Mouse (Mus musculus) bone marrow, adult 2 months (tissue): ENCODE data around the gene Baz1a. TPM values are rescaled to one million over a fixed set of nuclear protein-coding genes. Genes with fewer than 3 reads are reported as not detected.

Experiments
- H3K27ac ChIP-seq: fragments of 200-500 bp; 2 replicates; pipeline ENCODE4 v1.5.1; 2012; ENCODE audit warnings: low read depth, mild to moderate bottlenecking, control low read depth, inconsistent platforms, low read length; ENCODE audit not compliant: control insufficient read depth, poor library complexity, insufficient read depth
- H3K4me1 ChIP-seq: fragments of 200-500 bp; 2 replicates; pipeline ENCODE4 v1.6.1; 2011; ENCODE audit warnings: low read length; ENCODE audit not compliant: control insufficient read depth, insufficient read depth
- H3K4me3 ChIP-seq: fragments of 200-500 bp; replicated peaks from 2 replicates; pipeline ENCODE3; 2011; ENCODE audit warnings: mild to moderate bottlenecking, low read depth, low read length, control low read depth; ENCODE audit not compliant: control insufficient read depth
- CTCF ChIP-seq: fragments of 200-500 bp; IDR thresholded peaks from 2 replicates; pipeline ENCODE4 v1.5.1; 2011; ENCODE audit warnings: low read length, control low read depth; ENCODE audit not compliant: control insufficient read depth, insufficient read depth
- POLR2A ChIP-seq: fragments of 200-500 bp; IDR thresholded peaks from 2 replicates; pipeline ENCODE4 v1.6.1; 2011; ENCODE audit warnings: low read depth, mild to moderate bottlenecking, control low read depth, low read length, borderline replicate concordance; ENCODE audit not compliant: control insufficient read depth
- WGBS: fragments of 180-500 bp; shearing (Covaris S2); methylation state at CpG from one replicate; pipeline ENCODE4 v1.1.7; 2018; 5-methylcytosine and 5-hydroxymethylcytosine counted together
- polyA plus RNA-seq: library from polyadenylated mRNA; stranded (reverse); fragments of >200 nt; gene quantifications from 2 replicates; pipeline ENCODE4 v1.2.4, GENCODE M21; 2011; ENCODE audit warnings: low replicate concordance; ENCODE audit not compliant: missing spikeins, insufficient read depth, insufficient read length

Baz1a gene
- 34.0 and 40.3 TPM in 2 replicates for polyA plus RNA-seq

DNA sequence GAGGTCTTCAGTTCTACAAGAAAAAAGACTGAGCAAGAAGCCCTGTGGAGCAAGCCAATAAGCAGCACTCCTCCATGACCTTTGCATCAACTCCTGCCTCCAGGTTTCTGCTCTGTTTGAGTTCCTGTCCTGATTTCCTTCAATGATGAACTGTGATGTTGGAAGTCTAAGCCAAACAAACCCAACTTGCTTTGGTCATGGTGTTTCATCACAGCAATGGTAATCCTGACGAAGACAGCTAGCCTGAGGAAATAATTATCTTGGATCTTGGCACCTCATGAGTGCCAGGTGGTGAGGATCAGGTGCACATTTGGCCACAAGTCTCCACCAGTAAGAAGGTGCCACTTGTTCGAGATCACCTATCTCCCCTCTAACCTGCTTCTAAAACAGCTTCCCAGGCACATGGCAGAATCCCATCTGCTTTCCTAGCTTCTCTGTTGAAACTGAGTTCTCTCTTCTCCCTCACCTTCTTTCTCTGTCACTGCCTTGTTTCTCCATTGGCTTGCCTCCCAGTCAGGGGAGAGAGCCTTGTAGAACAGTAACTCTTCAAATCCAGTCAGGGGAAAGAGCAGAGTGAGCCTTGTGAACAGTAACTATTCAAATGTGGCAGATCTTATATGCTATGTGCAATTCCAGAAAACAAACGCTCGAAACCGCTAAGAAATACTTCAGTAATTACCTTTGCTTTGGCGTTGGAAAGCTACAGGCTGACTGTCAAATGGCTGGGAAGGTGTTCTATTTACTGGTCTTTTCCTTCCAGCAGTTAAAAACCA lies at the start of gene Baz1a:
Gene Baz1a (minus strand): TSS at position 723 of the 773 bp plus-strand sequence.
- H3K27ac ChIP-seq = no peak within 1 kb of the TSS

DNA sequence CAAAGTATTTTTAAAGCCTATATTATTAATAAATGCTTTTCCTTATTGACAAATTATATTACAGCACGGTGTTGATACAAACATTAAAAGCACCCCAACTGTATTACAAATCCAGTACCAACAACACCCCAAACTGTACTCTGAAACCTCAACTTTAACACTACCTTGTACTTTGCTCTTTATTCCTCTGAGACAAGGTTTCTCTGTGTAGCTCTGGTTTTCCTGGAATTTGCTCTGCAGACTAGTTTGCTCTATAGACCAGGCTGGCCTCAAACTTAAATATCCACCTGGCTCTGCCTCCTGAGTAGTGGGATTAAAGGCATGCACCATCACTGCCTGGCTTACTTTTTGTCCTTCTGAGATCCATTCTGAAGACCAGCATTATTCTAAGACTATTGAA lies 48.0 kb upstream of the Baz1a start:
- 87% methylated on average over 1 of the region's 1 CpGs for WGBS
- H3K4me1 ChIP-seq = no peaks in the 10 kb centered on the region
- no peak overlapping the region for H3K27ac ChIP-seq
- TF ChIP-seq CTCF (no peak), POLR2A (no peak)
- no peak overlapping the region for H3K4me3 ChIP-seq

More for the DNA sequence above, at the start of gene Baz1a:
- TF ChIP-seq CTCF (no peak), POLR2A (no peak)
- Histone ChIP-seq H3K4me3 (no peak within 1 kb of the TSS), H3K4me1 (peaks cover 3% of the 10 kb centered on the region; the same call in 1 of the 2 replicates)
- WGBS = 86% methylated on average over 6 of the region's 6 CpGs

DNA sequence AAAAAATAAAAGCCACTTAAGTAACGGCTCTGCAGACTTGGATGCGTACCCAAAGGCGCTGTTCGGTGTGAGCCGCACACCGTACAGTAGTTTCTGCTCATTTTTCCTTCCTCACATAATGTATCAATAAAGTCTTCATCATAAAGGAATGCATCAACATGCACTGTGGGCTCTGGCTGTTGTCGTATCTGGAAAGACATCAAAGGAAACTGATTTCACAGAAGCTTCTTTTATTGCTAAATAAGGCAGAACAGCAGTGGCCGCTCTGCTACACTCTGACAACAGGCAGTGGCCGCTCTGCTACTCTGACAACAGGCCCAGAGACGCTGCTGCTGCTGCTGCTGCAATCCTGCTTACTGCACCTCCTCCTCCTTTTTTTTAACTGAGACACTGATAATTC lies 46.9 kb upstream of the Baz1a start:
- H3K4me1 ChIP-seq = no peaks in the 10 kb centered on the region

DNA sequence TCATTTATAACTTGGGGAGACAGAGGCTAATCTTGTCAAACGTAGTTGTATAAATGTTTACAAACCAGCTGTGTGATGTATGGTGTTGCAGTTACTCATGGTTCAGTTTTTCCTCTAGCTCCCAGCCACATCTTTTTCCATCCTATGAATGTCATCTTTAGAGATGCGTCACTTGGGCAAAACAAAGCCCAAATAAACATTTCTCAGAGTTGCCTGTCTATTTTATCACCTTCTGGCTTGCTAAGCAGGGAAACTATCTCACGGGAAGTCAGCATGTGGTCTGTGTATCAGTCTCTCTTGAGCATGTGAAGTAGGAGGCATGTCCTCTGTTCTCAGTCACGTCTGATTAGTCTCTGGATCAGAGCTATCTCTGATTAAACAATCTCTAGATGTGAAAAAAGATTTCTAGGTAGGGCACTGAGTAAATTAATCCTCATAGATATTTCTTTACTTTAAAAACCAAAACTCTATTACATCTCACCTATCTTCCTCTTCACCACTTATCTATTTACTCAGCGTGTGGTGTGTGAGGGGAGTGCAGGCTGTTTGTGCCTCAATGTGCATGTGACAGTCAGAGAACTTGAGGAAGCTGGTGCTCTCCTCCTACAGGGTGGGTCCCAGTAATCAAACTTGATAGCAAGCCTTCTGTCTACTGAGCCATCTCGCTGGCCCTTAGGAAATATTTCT lies 46.2 kb upstream of the Baz1a start:
- H3K4me3 ChIP-seq = no peak overlapping the region
- WGBS = 61% methylated on average over 6 of the region's 6 CpGs
- TF ChIP-seq CTCF (no peak), POLR2A (no peak)
- no peaks in the 10 kb centered on the region for H3K4me1 ChIP-seq
- no peak overlapping the region for H3K27ac ChIP-seq

More for the DNA sequence above, 46.9 kb upstream of the Baz1a start:
- Histone ChIP-seq H3K27ac (no peak overlapping the region), H3K4me3 (no peak overlapping the region)
- TF ChIP-seq CTCF (no peak), POLR2A (no peak)
- 81% methylated on average over 10 of the region's 10 CpGs for WGBS

DNA sequence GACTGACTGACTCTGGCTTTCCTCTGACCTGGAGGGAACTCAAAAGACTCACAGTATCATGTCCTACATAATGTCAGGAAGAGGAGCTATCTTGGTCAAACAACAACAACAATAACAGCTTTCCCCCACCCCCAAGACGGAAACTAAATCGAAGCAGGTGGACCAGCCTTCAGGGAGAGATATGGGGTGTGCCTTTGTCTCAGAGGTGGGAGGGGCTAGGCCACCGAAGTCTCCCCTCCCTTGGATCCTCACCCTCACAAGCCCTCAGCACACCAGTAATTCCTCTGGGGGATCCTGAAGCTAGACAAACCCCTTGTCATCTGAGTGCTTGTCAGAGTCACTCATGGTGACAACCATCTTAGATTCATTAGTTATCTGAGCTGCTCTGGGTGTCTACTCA lies 45.7 kb upstream of the Baz1a start:
- Histone ChIP-seq H3K4me1 (no peaks in the 10 kb centered on the region), H3K4me3 (no peak overlapping the region), H3K27ac (no peak overlapping the region)
- no peak for TF ChIP-seq POLR2A
- 61% methylated on average over 3 of the region's 3 CpGs for WGBS

DNA sequence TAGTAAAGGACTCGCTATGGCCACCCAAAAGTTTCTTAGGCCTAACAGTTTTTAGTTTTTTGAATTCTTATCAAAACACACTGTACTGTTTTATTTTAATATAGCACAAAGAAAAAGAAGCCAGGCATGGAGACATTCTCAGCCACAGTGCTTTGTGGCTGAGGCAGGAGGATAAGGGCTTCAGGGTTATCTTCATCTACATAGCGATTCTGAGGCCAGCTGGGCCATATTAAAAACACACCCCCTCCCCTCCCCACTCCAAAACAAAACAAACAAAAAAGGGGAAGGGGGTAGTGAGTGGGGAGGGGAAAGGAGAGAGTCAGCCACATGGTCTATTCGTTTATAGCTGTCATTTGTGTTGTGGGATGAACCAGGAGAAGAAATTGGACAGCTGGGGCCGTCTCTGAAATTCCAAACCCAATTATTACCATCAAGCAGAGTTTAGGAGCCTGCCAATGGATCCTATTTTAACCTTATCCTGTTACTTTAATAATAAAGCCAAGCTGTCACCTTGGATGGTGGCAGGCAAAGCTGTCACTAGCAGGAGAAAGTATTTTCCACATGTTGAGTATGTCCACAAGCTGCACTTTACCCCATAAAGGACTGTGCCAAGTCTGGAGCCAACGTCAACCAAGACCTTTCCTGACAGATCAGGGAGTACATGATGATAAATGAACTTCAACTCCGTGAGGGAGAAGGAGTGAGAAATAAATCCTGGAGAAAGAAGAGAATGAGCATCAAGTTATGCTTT lies 44.9 kb upstream of the Baz1a start:
- no peak overlapping the region for H3K27ac ChIP-seq

DNA sequence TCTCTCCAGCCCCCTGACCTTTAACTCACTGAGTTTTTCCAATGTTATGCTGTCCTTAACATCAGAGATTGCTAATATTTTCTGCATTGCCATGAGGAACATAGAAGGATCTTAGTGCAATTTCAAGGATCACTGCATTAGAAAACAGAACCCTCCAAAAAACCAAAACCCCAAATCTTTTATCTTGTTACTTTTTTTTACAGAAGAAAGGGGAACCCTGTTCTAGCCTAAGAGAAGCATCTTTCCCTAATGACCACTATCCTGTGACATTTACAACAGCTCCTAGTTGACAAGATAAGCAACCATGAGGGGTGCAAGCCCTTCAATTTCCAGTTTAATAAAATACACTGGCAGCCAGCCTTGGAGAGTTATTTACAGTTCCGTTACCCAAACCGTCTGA lies 42.6 kb upstream of the Baz1a start:
- 59% methylated on average over 2 of the region's 2 CpGs for whole genome bisulfite sequencing
- H3K4me3 ChIP-seq = no peak overlapping the region
- TF ChIP-seq CTCF = no peak
- no peak for TF ChIP-seq POLR2A
- H3K27ac ChIP-seq = no peak overlapping the region
- no peaks in the 10 kb centered on the region for H3K4me1 ChIP-seq

More for the DNA sequence above, 44.9 kb upstream of the Baz1a start:
- Histone ChIP-seq H3K4me3 (no peak overlapping the region), H3K4me1 (no peaks in the 10 kb centered on the region)
- 68% methylated on average over 6 of the region's 6 CpGs for WGBS
- TF ChIP-seq POLR2A = no peak
- TF ChIP-seq CTCF = no peak
